Mouse (Mus musculus): Measurements from ENCODE around the gene Zdhhc4. TPM values are rescaled to one million over a fixed set of nuclear protein-coding genes. Genes with fewer than 3 reads are reported as not detected.

Zdhhc4 gene
- total RNA-seq, 2 experiments from 2014 or later, result 34.1 to 38.2 TPM

DNA sequence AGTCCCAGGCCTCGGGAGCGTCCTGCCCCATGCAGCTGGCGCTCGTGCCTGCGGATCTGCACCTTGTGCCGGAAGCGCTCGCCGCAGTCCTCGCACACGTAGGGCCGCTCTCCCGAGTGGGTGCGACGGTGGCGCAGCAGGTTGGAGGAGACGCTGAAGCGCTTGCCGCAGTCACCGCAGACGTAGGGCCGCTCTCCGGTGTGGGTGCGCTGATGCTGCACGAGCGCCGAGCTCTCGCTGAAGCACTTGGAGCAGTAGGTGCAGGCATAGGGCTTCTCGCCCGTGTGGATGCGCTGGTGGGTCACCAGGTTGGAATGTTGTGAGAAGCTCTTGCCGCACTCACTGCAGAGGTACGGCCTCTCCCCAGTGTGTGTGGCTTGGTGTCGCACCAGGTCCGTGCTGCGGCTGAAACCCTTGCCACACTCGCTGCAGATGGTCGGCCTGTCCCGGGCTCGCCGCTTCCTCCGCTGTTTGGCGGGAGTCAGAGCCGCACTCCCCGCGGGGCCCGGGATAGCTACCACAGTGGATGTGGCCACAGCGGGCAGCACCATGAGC, 41.2 kb downstream of the Zdhhc4 start:
- intact Hi-C loops (cut with DNase I), result no loop called here
- DNase-seq, result no peak

DNA sequence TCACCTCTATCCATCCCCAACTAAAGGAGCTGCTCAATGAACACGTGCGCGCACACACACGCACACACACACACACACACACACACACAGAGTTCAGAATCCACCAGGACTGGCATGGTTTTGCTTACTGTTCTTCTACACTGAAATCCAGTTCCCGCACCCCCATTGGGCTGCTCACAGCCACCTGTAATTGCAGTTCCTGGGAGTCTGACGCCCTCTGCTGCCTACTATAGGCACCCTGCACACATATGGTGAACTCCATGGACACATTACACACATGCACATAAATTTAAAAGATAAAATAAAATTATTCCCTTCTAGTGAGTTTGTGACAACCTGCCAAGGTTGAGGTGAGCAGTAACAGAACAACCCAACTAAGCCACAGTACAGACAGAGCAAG, 44.3 kb downstream of the Zdhhc4 start:
- intact Hi-C loops (cut with DNase I), result no loop called here
- DNase-seq, result no peak

DNA sequence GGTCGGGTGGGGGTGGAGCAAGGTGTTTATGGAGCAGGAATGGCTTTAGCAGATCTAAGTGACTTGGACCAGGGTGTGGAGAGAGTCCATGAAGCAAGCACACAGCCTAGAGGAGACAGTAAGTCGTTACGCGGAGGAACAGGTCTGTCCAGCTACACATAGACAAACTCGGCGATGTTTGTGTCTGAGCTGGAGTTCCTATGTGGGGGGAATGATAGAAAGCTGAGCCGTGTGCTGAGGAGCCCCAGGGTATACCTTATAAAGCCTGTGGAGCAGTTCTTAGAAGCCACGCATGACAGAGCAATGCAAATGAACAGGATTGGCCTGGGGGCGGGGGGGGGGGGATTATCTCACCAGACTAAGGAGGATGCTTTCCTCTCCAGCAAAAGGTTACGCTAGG, 49.8 kb downstream of the Zdhhc4 start:
- DNase-seq, result no peak
- intact Hi-C loops (cut with DNase I), result no loop called here

- DNase-seq, result no peak
- intact Hi-C loops (cut with DNase I), result no loop called here
Measured at GRCm38 (mm10) chr5:143275761-143276160, 53.3 kb downstream of the Zdhhc4 start.

DNA sequence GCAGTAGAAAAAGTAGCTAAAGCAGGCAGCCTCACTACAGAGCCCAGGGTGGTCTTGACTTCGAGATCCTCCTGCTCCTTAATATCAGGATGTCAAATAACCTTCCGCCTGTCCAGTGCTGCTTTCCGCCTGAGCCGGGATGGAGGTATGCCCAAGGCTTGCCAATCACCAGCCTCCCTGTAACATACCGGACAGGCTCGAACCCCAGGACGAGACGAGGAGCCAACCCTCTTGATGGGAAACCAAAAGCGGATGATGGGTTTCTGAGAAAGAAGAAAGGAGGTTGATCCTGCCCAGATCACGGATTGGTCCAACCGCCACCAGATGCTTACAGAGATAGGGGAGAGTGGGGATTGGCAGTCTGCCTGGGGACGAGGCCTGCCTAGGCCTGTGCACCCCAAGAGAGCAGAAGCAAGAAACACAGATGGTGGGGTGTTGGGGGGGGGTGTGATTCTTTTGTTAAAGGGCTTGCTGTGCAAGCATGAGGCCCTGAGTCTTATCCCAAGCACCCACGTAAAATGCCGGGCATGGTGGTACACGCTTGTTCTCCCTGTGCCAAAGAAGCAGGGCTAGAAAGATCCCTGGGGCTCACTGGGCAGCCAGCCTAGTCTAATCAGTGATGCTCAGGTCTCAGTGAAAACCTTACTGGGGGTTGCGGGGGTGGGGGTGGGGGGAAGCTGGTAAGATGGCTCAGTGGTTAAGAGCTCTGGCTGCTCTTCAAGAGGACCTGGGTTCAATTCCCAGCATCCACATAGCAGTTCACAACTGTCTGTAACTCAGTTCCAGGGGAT, 56.3 kb downstream of the Zdhhc4 start:
- intact Hi-C loops (cut with DNase I), result no loop called here
- DNase-seq, result no peak

GRCm38 (mm10) chr5:143272108-143272507, 56.9 kb downstream of the Zdhhc4 start:
- DNase-seq, result no peak
- intact Hi-C loops (cut with DNase I), result no loop called here

DNA sequence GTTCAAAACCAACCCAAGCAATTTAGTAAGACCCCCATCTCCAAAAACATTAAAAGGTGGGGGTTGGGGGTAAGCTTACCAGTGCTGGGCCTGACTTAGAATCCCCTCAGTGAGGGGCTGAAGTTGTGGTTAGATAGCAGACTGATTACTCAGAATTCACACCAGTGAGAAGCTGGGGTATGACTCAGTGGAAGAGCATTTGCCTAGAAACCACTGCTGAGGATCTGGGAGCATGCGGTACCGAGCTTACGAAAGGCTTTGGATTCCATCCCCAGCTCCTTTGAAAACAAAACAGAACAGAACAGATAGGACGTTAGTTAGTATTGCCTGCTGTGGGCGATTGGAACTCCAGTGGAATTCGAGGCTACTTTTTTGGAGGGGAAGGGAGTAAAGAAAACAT, 57.4 kb downstream of the Zdhhc4 start:
- intact Hi-C loops (cut with DNase I), result no loop called here
- no peak for DNase-seq

DNA sequence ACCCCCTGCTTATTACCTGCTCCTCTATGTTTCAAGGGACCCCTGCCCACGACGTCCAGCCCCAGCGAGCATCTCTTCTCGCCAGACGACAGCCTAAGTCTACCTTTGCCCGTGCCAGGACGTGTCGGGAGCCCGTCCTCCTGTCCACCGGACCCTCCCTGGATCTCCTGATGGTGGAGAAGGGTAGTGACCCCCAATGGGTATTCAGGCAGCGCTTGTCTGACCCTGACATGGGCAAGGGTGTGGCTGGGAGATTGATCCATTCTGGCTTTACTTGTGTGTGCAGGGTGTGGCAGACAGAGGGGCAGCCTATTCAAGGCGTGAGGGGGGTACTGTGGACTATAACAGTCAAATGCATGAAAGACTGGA, 58.9 kb downstream of the Zdhhc4 start:
- no peak for DNase-seq
- intact Hi-C loops (cut with DNase I), result no loop called here

DNA sequence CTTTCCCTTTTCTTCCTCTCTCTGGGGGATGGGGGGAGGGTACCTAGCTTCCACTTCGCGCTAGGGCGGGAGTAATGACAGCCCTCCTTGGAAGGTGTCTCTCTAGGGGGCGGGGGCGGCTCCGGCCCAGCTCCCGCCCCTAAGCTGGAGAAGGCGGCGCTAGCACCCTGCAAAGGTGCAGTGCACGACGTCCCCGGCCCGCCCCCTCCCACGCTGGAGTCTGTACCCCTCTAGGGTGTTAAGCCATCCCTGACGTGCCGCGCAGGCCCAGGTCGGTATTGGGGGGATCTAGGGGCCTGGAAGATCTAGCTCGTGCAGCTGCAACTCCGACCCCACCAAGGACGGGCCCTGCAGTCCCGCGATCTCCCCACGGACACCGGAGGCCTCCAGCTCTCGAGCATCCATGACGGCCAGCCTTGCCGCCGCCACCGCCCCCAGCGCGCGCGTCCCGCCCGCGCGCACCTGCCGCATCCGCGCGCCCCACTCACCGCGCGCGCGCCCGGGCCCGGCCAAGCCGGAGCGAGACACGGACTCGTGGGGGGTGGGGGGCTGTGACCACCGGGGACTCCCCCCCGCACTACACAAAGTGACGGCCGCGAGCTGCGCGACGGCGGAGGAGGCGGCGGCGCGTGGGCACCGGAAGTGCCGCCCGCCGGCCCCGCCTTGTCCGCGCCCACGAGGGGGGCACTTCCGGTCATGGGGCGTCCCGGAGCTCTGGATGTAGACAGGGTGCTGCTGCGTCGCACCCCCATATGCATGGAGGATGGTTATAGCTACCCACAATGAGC, 59.5 kb downstream of the Zdhhc4 start, which contains the start of gene Zfp316:
Zfp316 (minus strand) TSS at position 660 of the 788 bp plus-strand sequence.
- peak; percentile 59 to 66 for DNase-seq
- intact Hi-C loops (cut with DNase I), result no loop called here

- no peak for DNase-seq
- intact Hi-C loops (cut with DNase I), result no loop called here
Measured at GRCm38 (mm10) chr5:143268985-143269362, 60.1 kb downstream of the Zdhhc4 start.

DNA sequence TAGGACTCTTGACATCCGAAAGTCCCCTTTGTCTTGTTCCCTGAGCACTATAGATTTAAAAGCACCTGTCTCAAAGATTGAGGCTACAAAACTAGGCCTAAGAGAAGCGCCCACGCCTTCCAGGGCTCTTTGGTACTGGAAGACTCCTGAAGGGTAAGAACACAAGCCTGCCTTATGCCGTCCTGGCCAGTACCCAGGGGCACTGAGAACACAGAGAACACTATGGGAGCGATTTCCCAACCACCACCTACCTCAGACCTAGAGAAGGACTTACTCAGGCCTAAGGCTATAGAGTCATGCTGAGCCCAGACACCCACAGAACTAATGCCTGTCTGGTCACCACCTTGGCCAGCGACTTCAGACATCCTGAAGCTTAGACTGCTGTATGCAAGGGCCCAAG, 62.3 kb downstream of the Zdhhc4 start:
- DNase-seq, result no peak
- intact Hi-C loops (cut with DNase I), result no loop called here

Other genes with a start within 250 kb of the Zdhhc4 start
- gene Rnf216, start 216.3 kb downstream of the Zdhhc4 start, total RNA-seq (2021), result 10 to 100 TPM; 14.2 to 16.3 TPM
- not detected for gene Olfr718-ps1, start 181.7 kb downstream of the Zdhhc4 start, total RNA-seq (2021)
- 1 to 10 TPM; 2.6 to 4.0 TPM for gene Rbak, start 148.5 kb downstream of the Zdhhc4 start, total RNA-seq (2021)
- not detected for gene Spdye4b, start 148.2 kb downstream of the Zdhhc4 start, total RNA-seq (2021)
- gene Spdye4a, start 102.4 kb downstream of the Zdhhc4 start, total RNA-seq (2021), result not detected
- 1 to 10 TPM; 5.8 to 7.6 TPM for gene Zfp12, start 94.1 kb downstream of the Zdhhc4 start, total RNA-seq (2021)
- 1 to 10 TPM; 2.2 to 3.2 TPM for gene Zfp316, start 59.2 kb downstream of the Zdhhc4 start, total RNA-seq (2021)
- under 1 TPM; 0.08 to 0.12 TPM for gene Zfp853, start 35.6 kb downstream of the Zdhhc4 start, total RNA-seq (2021)
- 10 to 100 TPM in 1 of 2 experiments, 1 to 10 TPM in 1; 8.9 to 10.3 TPM for gene E130309D02Rik, start 13.9 kb downstream of the Zdhhc4 start, total RNA-seq (2021)
- gene Grid2ip, start 28.1 kb upstream of the Zdhhc4 start, total RNA-seq (2021), result not detected
- gene Kdelr2, start 74.6 kb upstream of the Zdhhc4 start, total RNA-seq (2021), result 10 to 100 TPM; 29.6 to 33.2 TPM
- 1 to 10 TPM; 6.9 to 7.3 TPM for gene Daglb, start 135.3 kb upstream of the Zdhhc4 start, total RNA-seq (2021)
- gene Rac1, start 198.8 kb upstream of the Zdhhc4 start, total RNA-seq (2021), result 100 to 1,000 TPM; 188 to 206 TPM